Mouse (Mus musculus) lung, embryonic 14.5 days (tissue): ENCODE measurements at regions not wholly inside any gene's neighbourhood (a gene's known extent, or its start where the extent isn't known, plus 50 kb on each side); places are given as distances from the start of the nearest gene placed in this dataset.

Experiments
- ATAC-seq: fragments of 200-750 bp; cut with Nextera tagmentation; 2 replicates; pipeline ENCODE4 v1.8.0; 2017; ENCODE audit warnings: mild to moderate bottlenecking, moderate TSS enrichment, moderate library complexity; ENCODE audit not compliant: insufficient read depth
- DNase-seq: peaks from one replicate; pipeline ENCODE4 v3.0.0-alpha.2; 2015
- H3K27ac ChIP-seq: fragments of 300-500 bp; sonication (generic); 2 replicates; pipeline ENCODE4 v1.5.1; 2014; ENCODE audit warnings: low read depth, mild to moderate bottlenecking, moderate library complexity
- H3K27me3 ChIP-seq: fragments of 300-500 bp; sonication (generic); 2 replicates; pipeline ENCODE4 v1.6.1; 2014; ENCODE audit warnings: low read length, control low read depth; ENCODE audit not compliant: insufficient read depth
- H3K36me3 ChIP-seq: fragments of 300-500 bp; sonication (generic); 2 replicates; pipeline ENCODE4 v1.6.1; 2014; ENCODE audit warnings: control low read depth; ENCODE audit not compliant: insufficient read depth
- H3K4me1 ChIP-seq: fragments of 300-500 bp; sonication (generic); 2 replicates; pipeline ENCODE4 v1.6.1; 2014; ENCODE audit warnings: antibody characterized with exemption, control low read depth; ENCODE audit not compliant: insufficient read depth
- H3K4me2 ChIP-seq: fragments of 300-500 bp; sonication (generic); 2 replicates; pipeline ENCODE4 v1.6.1; 2014; ENCODE audit warnings: mild to moderate bottlenecking
- H3K4me3 ChIP-seq: fragments of 300-500 bp; sonication (generic); 2 replicates; pipeline ENCODE4 v1.5.1; 2014; ENCODE audit warnings: low read depth, low read length
- H3K9ac ChIP-seq: fragments of 300-500 bp; sonication (generic); 2 replicates; pipeline ENCODE4 v1.6.1; 2014
- H3K9me3 ChIP-seq: fragments of 300-500 bp; sonication (generic); 2 replicates; pipeline ENCODE4 v1.6.1; 2016; ENCODE audit warnings: low read depth, low read length, control low read depth
- CTCF ChIP-seq: IDR thresholded peaks from 2 replicates; pipeline ENCODE4 v1.5.1; 2016; ENCODE audit warnings: antibody characterized with exemption, low read depth
- WGBS: fragments of 180-500 bp; shearing (Covaris S2); extraction: QIAGEN DNeasy Blood & Tissue Kit; methylation state at CpG from one replicate; pipeline ENCODE4 v1.1.7; 2014; 5-methylcytosine and 5-hydroxymethylcytosine counted together

GRCm38 (mm10) chr14:11477731-11478130 is 75.6 kb upstream of the Ptprg start:
- Histone ChIP-seq H3K36me3 (no peaks in the 10 kb centered on the region), H3K4me1 (no peaks in the 10 kb centered on the region; the same call in 1 of the 2 replicates), H3K9ac (no peak overlapping the region), H3K4me3 (no peak overlapping the region), H3K27ac (no peak overlapping the region), H3K9me3 (no peaks in the 10 kb centered on the region), H3K27me3 (no peaks in the 10 kb centered on the region), H3K4me2 (no peak overlapping the region)
- ATAC-seq: no peak
- TF ChIP-seq CTCF: no peak
- 87% methylated on average over 3 of the region's 3 CpGs for WGBS
- DNase-seq: no peak

- 51% methylated on average over 4 of the region's 4 CpGs for WGBS
- Histone ChIP-seq H3K4me2 (no peak overlapping the region), H3K9me3 (no peaks in the 10 kb centered on the region), H3K4me1 (no peaks in the 10 kb centered on the region; the same call in 1 of the 2 replicates), H3K9ac (no peak overlapping the region), H3K4me3 (no peak overlapping the region), H3K27me3 (no peaks in the 10 kb centered on the region), H3K36me3 (no peaks in the 10 kb centered on the region), H3K27ac (no peak overlapping the region)
- ATAC-seq (no peak), DNase-seq (no peak)
- no peak for TF ChIP-seq CTCF
These were observed 71.2 kb upstream of the Ptprg start for GRCm38 (mm10) chr14:11482151-11482550.

- no peaks in the 10 kb centered on the region for H3K27me3 ChIP-seq
- no peak overlapping the region for H3K27ac ChIP-seq
- no peak for ATAC-seq
These were observed 67.0 kb upstream of the Ptprg start for GRCm38 (mm10) chr14:11486287-11486686.

GRCm38 (mm10) chr14:11501744-11502143 is 51.6 kb upstream of the Ptprg start:
- no peak overlapping the region for H3K9ac ChIP-seq
- DNase-seq (no peak), ATAC-seq (no peak)
- H3K9me3 ChIP-seq: no peaks in the 10 kb centered on the region
- no peaks in the 10 kb centered on the region for H3K36me3 ChIP-seq
- 66% methylated on average over 7 of the region's 7 CpGs for WGBS
- H3K4me3 ChIP-seq: no peak overlapping the region
- H3K27ac ChIP-seq: no peak overlapping the region
- no peaks in the 10 kb centered on the region for H3K4me1 ChIP-seq
- H3K27me3 ChIP-seq: no peaks in the 10 kb centered on the region
- H3K4me2 ChIP-seq: no peak overlapping the region
- no peak for TF ChIP-seq CTCF

More at GRCm38 (mm10) chr14:11486287-11486686, 67.0 kb upstream of the Ptprg start:
- Histone ChIP-seq H3K9ac (no peak overlapping the region), H3K4me2 (no peak overlapping the region), H3K4me3 (no peak overlapping the region), H3K4me1 (no peaks in the 10 kb centered on the region), H3K36me3 (no peaks in the 10 kb centered on the region), H3K9me3 (no peaks in the 10 kb centered on the region)
- no peak for TF ChIP-seq CTCF
- no peak for DNase-seq
- WGBS: 30% methylated on average over 3 of the region's 3 CpGs

- Histone ChIP-seq H3K27me3 (no peaks in the 10 kb centered on the region), H3K36me3 (no peaks in the 10 kb centered on the region), H3K9ac (no peak overlapping the region), H3K27ac (no peak overlapping the region), H3K4me1 (no peaks in the 10 kb centered on the region), H3K4me2 (no peak overlapping the region), H3K4me3 (no peak overlapping the region), H3K9me3 (no peaks in the 10 kb centered on the region)
- TF ChIP-seq CTCF: no peak
- ATAC-seq (no peak), DNase-seq (no peak)
These were observed 50.2 kb upstream of the Ptprg start for GRCm38 (mm10) chr14:11503156-11503555.
